Mouse (Mus musculus): ENCODE results near the gene Sit1. TPM values are rescaled to one million over a fixed set of nuclear protein-coding genes. Genes with fewer than 3 reads are reported as not detected.
"Not testable (repeated sequence)": the region's sequence is repeated elsewhere in the genome, so short reads cannot be mapped to it uniquely, and the experiment has no call there.

The Sit1 gene
- polyA plus RNA-seq, 3 experiments from 2014 or later, result 142 to 164 (median 156) TPM

- ATAC-seq, result peak; percentile 76
Observed at GRCm38 (mm10) chr4:43499407-43500333, 16.1 kb upstream of the Sit1 start, which contains the start of gene Arhgef39. Arhgef39 (minus strand) TSS chr4:43499695.

- ATAC-seq, result peak; percentile 35
Observed at GRCm38 (mm10) chr4:43498983-43499382, 15.4 kb upstream of the Sit1 start.

GRCm38 (mm10) chr4:43497946-43498345, 14.4 kb upstream of the Sit1 start:
- no peak for ATAC-seq

- ATAC-seq, result no peak
Observed at GRCm38 (mm10) chr4:43497405-43497804, 13.9 kb upstream of the Sit1 start.

- no peak for ATAC-seq
Observed at GRCm38 (mm10) chr4:43496587-43496986, 13.1 kb upstream of the Sit1 start.

GRCm38 (mm10) chr4:43493846-43494240, 10.3 kb upstream of the Sit1 start:
- ATAC-seq, result no peak

- ATAC-seq, result peak; percentile 65
Observed at GRCm38 (mm10) chr4:43493186-43493845, 9.8 kb upstream of the Sit1 start.

- peak; percentile 92 for ATAC-seq
Observed at GRCm38 (mm10) chr4:43492821-43493185, 9.3 kb upstream of the Sit1 start, which contains the start of gene Ccdc107. Ccdc107 (plus strand) TSS chr4:43492900.

- no peak for ATAC-seq
Observed at GRCm38 (mm10) chr4:43492101-43492820, 8.7 kb upstream of the Sit1 start.

GRCm38 (mm10) chr4:43490801-43491200, 7.3 kb upstream of the Sit1 start:
- ATAC-seq, result no peak

- ATAC-seq, result no peak
Observed at GRCm38 (mm10) chr4:43489611-43490010, 6.1 kb upstream of the Sit1 start.

- not testable (repeated sequence) for ATAC-seq
Observed at GRCm38 (mm10) chr4:43485666-43486065, 2.1 kb upstream of the Sit1 start.

- no peak for ATAC-seq
Observed at GRCm38 (mm10) chr4:43482591-43482990, 943 bp downstream of the Sit1 start.

GRCm38 (mm10) chr4:43481894-43482456, 1.6 kb downstream of the Sit1 start:
- ATAC-seq, result peak; percentile 59

GRCm38 (mm10) chr4:43480985-43481384, 2.5 kb downstream of the Sit1 start:
- no peak for ATAC-seq

GRCm38 (mm10) chr4:43478906-43479832, 4.4 kb downstream of the Sit1 start:
- ATAC-seq, result no peak

GRCm38 (mm10) chr4:43478534-43478858, 5.0 kb downstream of the Sit1 start:
- peak; percentile 68 for ATAC-seq

- peak; percentile 66 for ATAC-seq
Observed at GRCm38 (mm10) chr4:43477857-43478533, 5.5 kb downstream of the Sit1 start.

- ATAC-seq, result no peak
Observed at GRCm38 (mm10) chr4:43476604-43477003, 6.9 kb downstream of the Sit1 start.

- ATAC-seq, result no peak
Observed at GRCm38 (mm10) chr4:43473636-43474035, 9.9 kb downstream of the Sit1 start.

- ATAC-seq, result no peak
Observed at GRCm38 (mm10) chr4:43470301-43470700, 13.2 kb downstream of the Sit1 start.

Data from inflammation-experienced regulatory T-cells, adult 6 months (primary cell).